Mouse (Mus musculus): ENCODE results near the gene Bex1. TPM values are rescaled to one million over a fixed set of nuclear protein-coding genes. Genes with fewer than 3 reads are reported as not detected.

The Bex1 gene
- total RNA-seq, 2 experiments from 2014 or later = 14.3 to 22.9 TPM

DNA sequence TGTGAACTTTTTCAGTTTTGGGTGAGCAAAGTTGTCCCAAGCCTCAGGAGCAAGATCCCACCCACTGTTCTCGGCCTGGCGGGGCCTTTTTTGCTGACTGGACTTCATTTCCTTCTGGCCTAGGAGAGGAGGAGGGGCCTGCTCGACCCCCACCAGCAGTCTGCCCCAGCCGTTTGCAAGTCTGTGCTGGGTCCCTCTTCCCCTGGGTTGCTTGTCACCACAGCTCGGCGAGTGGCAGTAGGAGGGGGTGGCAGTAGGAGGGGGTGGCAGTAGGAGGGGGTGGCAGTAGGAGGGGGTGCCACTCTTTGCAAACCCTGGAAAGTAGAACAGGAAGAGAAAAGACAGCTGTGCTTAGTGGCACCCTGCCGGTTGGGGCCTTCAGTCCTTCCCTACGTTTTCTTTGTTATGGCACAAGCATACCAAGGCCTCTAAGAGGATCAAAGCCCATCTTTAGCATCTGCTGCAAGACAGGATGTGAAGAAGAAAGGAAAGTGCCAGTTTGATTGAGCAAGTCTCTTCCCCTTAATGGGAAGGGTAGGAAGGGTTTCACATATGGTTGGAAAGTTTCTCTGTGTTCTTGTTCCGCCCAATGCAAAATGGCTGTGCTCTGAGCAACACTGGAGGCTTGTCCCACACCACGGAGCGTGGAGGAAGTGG, 34.3 kb downstream of the Bex1 start:
- intact Hi-C loops (cut with DNase I) = no loop called here
- no peak for DNase-seq

DNA sequence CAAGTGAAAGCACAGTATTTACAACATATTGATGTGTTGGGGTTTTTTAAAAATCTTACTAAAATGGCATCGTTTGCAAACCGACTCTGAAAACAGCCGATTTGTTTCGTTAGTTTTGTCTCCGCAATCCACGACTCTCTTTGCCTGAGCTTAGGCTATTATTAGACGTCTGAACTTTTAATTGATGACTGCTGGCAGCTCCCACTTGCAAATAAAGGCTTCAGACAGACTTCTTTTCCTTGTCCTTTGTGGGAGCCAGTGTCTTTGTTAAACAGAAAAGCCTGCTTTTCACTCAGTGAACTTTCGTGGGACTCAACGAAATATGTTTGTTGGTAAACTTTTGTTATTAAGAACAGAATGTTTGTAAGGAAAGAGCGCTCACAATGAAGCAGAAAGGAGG, 42.5 kb downstream of the Bex1 start:
- intact Hi-C loops (cut with DNase I) = no loop called here
- DNase-seq = no peak

DNA sequence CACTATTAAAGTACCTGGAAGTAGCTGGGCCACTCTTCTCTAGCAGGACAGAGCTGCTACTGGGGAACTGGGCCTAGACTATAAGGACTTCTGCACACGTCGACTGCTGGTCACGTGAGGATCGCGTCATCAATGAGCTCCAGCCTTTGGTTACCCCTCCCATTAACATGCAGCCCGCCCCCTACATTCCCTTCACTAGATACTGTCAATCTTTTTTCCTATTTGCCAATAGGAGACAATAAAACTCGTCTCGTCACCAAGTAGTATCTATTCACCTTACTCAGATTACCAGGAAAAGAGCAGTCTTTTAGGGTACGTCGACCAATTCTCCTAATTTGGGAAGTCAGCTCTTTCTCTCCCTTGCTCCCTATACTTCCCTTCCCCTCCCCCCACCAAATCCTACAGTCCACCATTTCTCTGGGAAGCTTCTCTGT, 43.2 kb downstream of the Bex1 start, which contains the start of gene Tceal8:
Gene Tceal8 (minus strand): TSS at position 225 of the 434 bp plus-strand sequence.
- DNase-seq = peak; percentile 31 to 50
- intact Hi-C loops (cut with DNase I) = no loop called here

DNA sequence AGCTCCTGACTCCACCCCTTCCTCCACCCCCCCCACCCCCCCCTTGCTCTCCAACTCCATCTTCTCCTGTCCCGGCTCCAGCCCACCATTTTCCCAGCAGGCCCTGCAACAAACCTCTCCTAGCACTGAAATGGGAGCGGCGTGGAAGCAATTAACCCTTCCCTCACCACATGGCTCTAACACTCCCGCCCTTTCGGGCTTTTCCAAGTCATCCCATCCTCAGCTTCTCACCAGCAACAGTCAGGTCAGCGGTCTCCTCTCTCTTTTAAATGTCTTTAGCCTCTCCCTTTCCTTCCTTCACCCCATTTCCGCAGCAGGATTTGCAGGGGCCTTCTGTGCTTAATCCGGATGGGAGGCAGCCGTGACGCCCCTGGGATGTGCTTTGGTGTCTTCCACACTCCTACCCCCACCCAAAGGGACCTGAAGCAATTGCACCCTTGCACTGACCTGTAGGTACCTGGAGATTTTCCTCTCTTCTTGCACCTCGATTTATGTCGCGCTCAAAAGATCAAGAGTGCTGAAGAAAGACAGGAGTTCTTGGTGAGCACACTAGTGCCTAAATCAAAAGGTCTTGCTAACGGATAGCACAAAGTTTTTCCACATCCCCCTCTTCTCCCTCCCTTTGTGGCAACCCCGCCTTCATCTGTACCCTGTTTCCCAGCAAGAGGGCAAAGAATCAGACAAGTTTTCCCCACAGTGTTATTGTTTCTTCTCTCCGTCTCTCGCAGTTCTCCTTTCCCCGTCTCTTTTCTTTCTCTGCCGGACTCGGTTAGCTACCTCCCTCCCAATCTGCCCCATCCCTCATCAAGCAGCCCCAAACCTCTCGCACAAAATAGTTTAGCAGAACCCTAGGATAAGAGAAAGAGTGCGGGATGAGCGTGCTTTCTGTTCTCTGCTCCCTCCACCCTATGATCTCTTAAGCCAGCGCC, 43.9 kb downstream of the Bex1 start:
- DNase-seq = peak; percentile 21 to 39
- intact Hi-C loops (cut with DNase I) = no loop called here

DNA sequence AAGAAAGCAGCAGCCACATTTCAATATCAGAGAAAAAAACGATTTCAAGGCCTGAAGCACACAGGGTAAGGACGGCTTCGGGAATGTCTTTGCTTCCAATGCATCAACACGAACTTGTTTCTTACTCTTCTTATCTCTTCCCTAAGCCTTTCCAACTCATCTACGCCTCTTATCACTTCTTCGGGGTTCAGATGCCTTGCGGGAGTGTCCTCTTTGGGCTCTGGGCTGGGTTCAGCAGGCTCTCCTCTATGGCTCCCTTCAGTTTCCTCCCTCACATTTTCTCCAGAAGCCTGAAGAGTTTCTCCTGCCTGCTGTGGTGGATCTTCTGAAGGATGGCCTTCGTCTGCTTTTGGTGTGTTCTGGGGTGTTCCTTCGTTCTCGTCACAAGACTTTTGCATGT, 44.7 kb downstream of the Bex1 start:
- DNase-seq = no peak
- intact Hi-C loops (cut with DNase I) = no loop called here

Small RNA genes within 50 kb of the gene (microRNA-seq; reads per million reads assigned to microRNA genes)
- gene Mir6383 = 0 reads per million in 2 experiments

Other genes with a start within 250 kb of the Bex1 start
- gene Arxes2, start 221.7 kb downstream of the Bex1 start, total RNA-seq (2021) = 1 to 10 TPM in 1 of 2 experiments, under 1 TPM in 1; 0.33 to 1.0 TPM
- gene Arxes1, start 182.1 kb downstream of the Bex1 start, total RNA-seq (2021) = not detected
- gene Bex2, start 147.3 kb downstream of the Bex1 start, total RNA-seq (2021) = not detected
- not detected for gene Nxf3, start 130.3 kb downstream of the Bex1 start, total RNA-seq (2021)
- gene Bex4, start 76.5 kb downstream of the Bex1 start, total RNA-seq (2021) = not detected
- 10 to 100 TPM; 13.5 to 13.6 TPM for gene Tceal8, start 43.2 kb downstream of the Bex1 start, total RNA-seq (2021)
- gene Tceal5, start 11.6 kb downstream of the Bex1 start, total RNA-seq (2021) = 10 to 100 TPM; 30.0 to 50.9 TPM
- gene Tceal7, start 734 bp downstream of the Bex1 start, total RNA-seq (2021) = 10 to 100 TPM; 58.2 to 79.9 TPM
- 10 to 100 TPM; 28.6 to 31.1 TPM for gene Tceal9, start 29.6 kb upstream of the Bex1 start, total RNA-seq (2021)
- 1 to 10 TPM; 2.4 to 4.3 TPM for gene Bex3, start 54.7 kb upstream of the Bex1 start, total RNA-seq (2021)